Mouse (Mus musculus) lung, embryonic 16.5 days (tissue): ENCODE results near the gene Map1lc3b. TPM values are rescaled to one million over a fixed set of nuclear protein-coding genes. Genes with fewer than 3 reads are reported as not detected.

Source experiments
- ATAC-seq: fragments of 200-750 bp; cut with Nextera tagmentation; 2 replicates; pipeline ENCODE4 v1.8.0; 2017; ENCODE audit warnings: low read depth, mild to moderate bottlenecking, moderate library complexity
- H3K27ac ChIP-seq: fragments of 300-500 bp; sonication (generic); 2 replicates; pipeline ENCODE4 v1.5.1; 2014; ENCODE audit warnings: mild to moderate bottlenecking, control low read depth, low read length
- H3K27me3 ChIP-seq: fragments of 300-500 bp; sonication (generic); 2 replicates; pipeline ENCODE4 v1.6.1; 2014; ENCODE audit warnings: low read depth, low read length, mixed read lengths; ENCODE audit not compliant: control insufficient read depth, insufficient read depth
- H3K36me3 ChIP-seq: fragments of 300-500 bp; sonication (generic); 2 replicates; pipeline ENCODE4 v1.6.1; 2014; ENCODE audit warnings: low read length; ENCODE audit not compliant: control insufficient read depth, insufficient read depth
- H3K4me1 ChIP-seq: fragments of 300-500 bp; sonication (generic); replicated peaks from 2 replicates; pipeline ENCODE4 v1.6.1; 2014; ENCODE audit warnings: low read length, mixed read lengths; ENCODE audit not compliant: control insufficient read depth, insufficient read depth
- H3K4me2 ChIP-seq: fragments of 300-500 bp; sonication (generic); 2 replicates; pipeline ENCODE4 v1.6.1; 2014; ENCODE audit warnings: low read depth, low read length, control low read depth
- H3K4me3 ChIP-seq: fragments of 300-500 bp; sonication (generic); 2 replicates; pipeline ENCODE4 v1.5.1; 2014; ENCODE audit warnings: mild to moderate bottlenecking, low read length, control low read depth
- H3K9ac ChIP-seq: fragments of 300-500 bp; sonication (generic); 2 replicates; pipeline ENCODE4 v1.6.1; 2014; ENCODE audit warnings: low read length, control low read depth
- H3K9me3 ChIP-seq: fragments of 300-500 bp; sonication (generic); 2 replicates; pipeline ENCODE4 v1.6.1; 2016; ENCODE audit warnings: low read length; ENCODE audit not compliant: control insufficient read depth
- WGBS: fragments of 180-500 bp; shearing (Covaris S2); extraction: QIAGEN DNeasy Blood & Tissue Kit; methylation state at CpG from one replicate; pipeline ENCODE4 v1.1.7; 2014; 5-methylcytosine and 5-hydroxymethylcytosine counted together
- polyA plus RNA-seq: library from polyadenylated mRNA; unstranded; fragments of >200 nt; fragmentation: Nextera tagmentation; extraction: Ambion mirVana; gene quantifications from 2 replicates; pipeline ENCODE4 v1.2.1, GENCODE M21; 2015

Map1lc3b gene
- polyA plus RNA-seq, 1 experiment from 2014 or later, result 211 TPM

GRCm38 (mm10) chr8:121598190-121598589 is 8.0 kb downstream of the Map1lc3b start:
- no peak for ATAC-seq
- H3K36me3 ChIP-seq, result peaks cover 44% of the 10 kb centered on the region
- no peak overlapping the region for H3K4me3 ChIP-seq
- no peaks in the 10 kb centered on the region for H3K4me1 ChIP-seq
- H3K9me3 ChIP-seq, result no peaks in the 10 kb centered on the region
- 92% methylated on average over 7 of the region's 7 CpGs for WGBS
- H3K27me3 ChIP-seq, result no peaks in the 10 kb centered on the region
- H3K9ac ChIP-seq, result no peak overlapping the region
- H3K4me2 ChIP-seq, result no peak overlapping the region
- H3K27ac ChIP-seq, result no peak overlapping the region

GRCm38 (mm10) chr8:121598892-121599291 is 8.7 kb downstream of the Map1lc3b start:
- 34% methylated on average over 7 of the region's 7 CpGs for WGBS
- ATAC-seq, result peak; percentile 71
- Histone ChIP-seq H3K36me3 (peaks cover 48% of the 10 kb centered on the region), H3K9ac (no peak overlapping the region), H3K9me3 (no peaks in the 10 kb centered on the region), H3K4me3 (no peak overlapping the region), H3K4me2 (no peak overlapping the region), H3K4me1 (no peaks in the 10 kb centered on the region), H3K27me3 (no peaks in the 10 kb centered on the region), H3K27ac (no peak overlapping the region)

- Histone ChIP-seq H3K4me2 (no peak overlapping the region), H3K4me3 (no peak overlapping the region), H3K9ac (no peak overlapping the region), H3K4me1 (no peaks in the 10 kb centered on the region), H3K36me3 (peaks cover 49% of the 10 kb centered on the region), H3K27ac (no peak overlapping the region), H3K9me3 (no peaks in the 10 kb centered on the region), H3K27me3 (no peaks in the 10 kb centered on the region)
- 84% methylated on average over 14 of the region's 14 CpGs for WGBS
- no peak for ATAC-seq
These were observed 9.7 kb downstream of the Map1lc3b start for GRCm38 (mm10) chr8:121599842-121600241.

- no peak for ATAC-seq
- 92% methylated on average over 12 of the region's 12 CpGs for WGBS
- H3K4me3 ChIP-seq, result no peak overlapping the region
- H3K9me3 ChIP-seq, result no peaks in the 10 kb centered on the region
- no peak overlapping the region for H3K27ac ChIP-seq
- H3K36me3 ChIP-seq, result peaks cover 46% of the 10 kb centered on the region
- no peak overlapping the region for H3K4me2 ChIP-seq
- H3K9ac ChIP-seq, result no peak overlapping the region
- H3K4me1 ChIP-seq, result no peaks in the 10 kb centered on the region
- H3K27me3 ChIP-seq, result no peaks in the 10 kb centered on the region
These were observed 12.2 kb downstream of the Map1lc3b start for GRCm38 (mm10) chr8:121602411-121602810.

GRCm38 (mm10) chr8:121602860-121603259 is 12.7 kb downstream of the Map1lc3b start:
- peak; percentile 66; the same call in 1 of the 2 replicates for ATAC-seq
- H3K9ac ChIP-seq, result no peak overlapping the region
- H3K4me3 ChIP-seq, result no peak overlapping the region
- no peaks in the 10 kb centered on the region for H3K9me3 ChIP-seq
- WGBS, result 14% methylated on average over 3 of the region's 3 CpGs
- H3K4me1 ChIP-seq, result no peaks in the 10 kb centered on the region
- no peak overlapping the region for H3K27ac ChIP-seq
- H3K4me2 ChIP-seq, result no peak overlapping the region
- peaks cover 47% of the 10 kb centered on the region for H3K36me3 ChIP-seq
- no peaks in the 10 kb centered on the region for H3K27me3 ChIP-seq

- H3K4me3 ChIP-seq, result no peak overlapping the region
- WGBS, result 93% methylated on average over 12 of the region's 12 CpGs
- no peak overlapping the region for H3K27ac ChIP-seq
- no peaks in the 10 kb centered on the region for H3K4me1 ChIP-seq
- no peaks in the 10 kb centered on the region for H3K27me3 ChIP-seq
- no peak overlapping the region for H3K4me2 ChIP-seq
- ATAC-seq, result no peak
- peaks cover 55% of the 10 kb centered on the region for H3K36me3 ChIP-seq
- H3K9ac ChIP-seq, result no peak overlapping the region
- H3K9me3 ChIP-seq, result no peaks in the 10 kb centered on the region
These were observed 13.6 kb downstream of the Map1lc3b start for GRCm38 (mm10) chr8:121603801-121604200.

GRCm38 (mm10) chr8:121607661-121608060 is 17.5 kb downstream of the Map1lc3b start:
- H3K36me3 ChIP-seq, result peaks cover 42% of the 10 kb centered on the region
- H3K4me2 ChIP-seq, result no peak overlapping the region
- no peaks in the 10 kb centered on the region for H3K4me1 ChIP-seq
- WGBS, result 79% methylated on average over 5 of the region's 5 CpGs
- H3K4me3 ChIP-seq, result no peak overlapping the region
- H3K27ac ChIP-seq, result no peak overlapping the region
- ATAC-seq, result no peak
- H3K27me3 ChIP-seq, result no peaks in the 10 kb centered on the region
- H3K9me3 ChIP-seq, result no peaks in the 10 kb centered on the region
- H3K9ac ChIP-seq, result no peak overlapping the region

GRCm38 (mm10) chr8:121609251-121609650 is 19.1 kb downstream of the Map1lc3b start:
- no peaks in the 10 kb centered on the region for H3K4me1 ChIP-seq
- H3K27ac ChIP-seq, result no peak overlapping the region
- no peaks in the 10 kb centered on the region for H3K27me3 ChIP-seq
- no peak for ATAC-seq
- no peak overlapping the region for H3K9ac ChIP-seq
- WGBS, result 82% methylated on average over 15 of the region's 15 CpGs
- H3K36me3 ChIP-seq, result peaks cover 35% of the 10 kb centered on the region
- H3K9me3 ChIP-seq, result no peaks in the 10 kb centered on the region
- H3K4me3 ChIP-seq, result no peak overlapping the region
- no peak overlapping the region for H3K4me2 ChIP-seq

- Histone ChIP-seq H3K27ac (no peak overlapping the region), H3K9me3 (no peaks in the 10 kb centered on the region), H3K4me1 (no peaks in the 10 kb centered on the region), H3K4me2 (no peak overlapping the region), H3K9ac (no peak overlapping the region), H3K36me3 (peaks cover 28% of the 10 kb centered on the region), H3K4me3 (no peak overlapping the region), H3K27me3 (no peaks in the 10 kb centered on the region)
- ATAC-seq, result no peak
- 88% methylated on average over 11 of the region's 11 CpGs for WGBS
These were observed 19.8 kb downstream of the Map1lc3b start for GRCm38 (mm10) chr8:121609916-121610315.

GRCm38 (mm10) chr8:121613419-121613818 is 23.3 kb downstream of the Map1lc3b start:
- no peaks in the 10 kb centered on the region for H3K9me3 ChIP-seq
- H3K4me3 ChIP-seq, result no peak overlapping the region
- no peak overlapping the region for H3K27ac ChIP-seq
- no peak overlapping the region for H3K9ac ChIP-seq
- no peak overlapping the region for H3K4me2 ChIP-seq
- no peaks in the 10 kb centered on the region for H3K27me3 ChIP-seq
- ATAC-seq, result no peak
- peaks cover 17% of the 10 kb centered on the region for H3K36me3 ChIP-seq
- peaks cover 2% of the 10 kb centered on the region for H3K4me1 ChIP-seq
